Mouse (Mus musculus): ENCODE measurements around the gene Olfr773.
"Not testable (repeated sequence)": the region's sequence is repeated elsewhere in the genome, so short reads cannot be mapped to it uniquely, and the experiment has no call there.

The Olfr773 gene

DNA sequence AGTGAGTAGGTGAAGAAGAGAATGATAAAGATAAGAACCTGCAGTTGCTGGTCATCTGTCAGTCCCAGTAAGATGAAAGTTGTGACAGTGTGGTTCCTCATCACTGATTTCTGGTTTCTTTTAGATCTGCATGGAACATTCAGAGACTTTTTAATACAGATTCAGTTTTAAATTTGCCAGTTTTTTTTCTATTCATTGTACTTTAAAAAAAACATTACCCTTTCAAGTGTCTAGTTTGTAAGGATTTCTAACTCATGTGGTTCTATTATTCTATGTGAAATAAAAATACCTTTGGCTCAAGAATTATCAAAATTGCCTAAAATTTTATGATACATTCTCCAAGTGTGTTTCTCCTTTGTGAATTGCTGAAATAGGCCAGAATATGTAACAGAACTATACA is at the start of gene Olfr773:
TSS of gene Olfr773 (minus strand) at position 101 of the 400 bp plus-strand sequence.
- DNase-seq = not testable (repeated sequence)

DNA sequence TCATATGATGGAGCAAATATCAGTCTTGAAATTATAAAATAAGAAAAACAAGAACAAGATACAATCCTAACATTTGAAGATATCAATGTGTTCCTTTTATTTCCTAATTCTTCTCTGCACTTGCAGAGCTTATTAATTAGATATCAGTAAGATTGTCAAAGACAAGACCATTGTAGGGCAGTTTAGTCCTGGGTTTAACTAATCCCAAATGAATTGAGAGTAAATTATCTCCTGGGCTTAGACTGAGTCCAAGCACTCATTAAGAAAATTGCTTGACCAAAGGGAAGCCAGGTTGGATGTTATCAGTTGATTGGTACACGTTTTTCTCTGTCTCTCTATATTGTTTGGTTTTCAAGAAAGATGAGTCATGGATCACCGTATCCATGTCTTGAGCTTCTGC is 48.7 kb upstream of the Olfr773 start, which contains the start of gene Olfr774:
TSS of gene Olfr774 (plus strand) at position 301 of the 400 bp plus-strand sequence.
- DNase-seq = no peak

DNA sequence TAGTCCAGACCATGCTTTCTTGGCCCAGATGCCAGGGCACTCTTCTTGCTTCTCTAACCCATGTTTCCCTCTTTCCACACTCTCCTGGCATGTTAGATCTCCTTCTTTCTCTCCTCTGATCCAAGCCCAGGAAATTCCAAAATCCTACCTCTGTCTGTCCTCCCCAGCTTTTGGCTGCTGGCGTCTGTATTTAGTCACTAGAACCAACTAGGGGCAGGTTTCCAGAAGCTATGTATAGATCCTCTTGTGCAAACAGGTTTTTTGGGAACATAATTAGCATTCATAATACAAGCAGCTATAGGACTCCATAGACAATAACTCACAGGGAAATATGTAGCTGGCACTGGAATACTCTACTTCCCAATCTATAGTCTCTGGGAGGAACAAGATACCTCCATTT is 43.5 kb upstream of the Olfr773 start:
- no peak for DNase-seq

DNA sequence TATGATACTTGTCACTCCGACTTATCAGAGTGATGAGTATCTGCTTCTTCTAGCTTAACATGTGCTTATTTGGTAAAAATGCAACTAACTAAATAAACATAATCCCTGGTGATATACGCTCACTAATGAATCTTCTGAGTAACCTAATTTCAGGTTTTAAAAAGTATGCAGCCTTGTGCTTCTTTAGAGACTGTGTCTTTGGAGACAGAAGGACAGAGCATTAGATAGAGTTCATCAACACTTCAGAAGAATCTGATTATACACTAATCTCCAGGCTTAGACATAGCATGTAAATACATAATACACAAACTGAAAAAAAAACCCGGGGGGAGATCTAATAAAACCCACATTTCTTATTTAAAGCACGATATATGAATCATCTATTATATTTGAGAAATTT is 9.4 kb downstream of the Olfr773 start, which contains the start of gene Olfr772:
TSS of gene Olfr772 (minus strand) at position 101 of the 400 bp plus-strand sequence.
- DNase-seq = not testable (repeated sequence)

- DNase-seq = no peak
These were observed 22.6 kb downstream of the Olfr773 start, which contains the start of gene Olfr771 for GRCm38 (mm10) chr10:129164651-129165050. Olfr771 (minus strand) TSS chr10:129164751.

DNA sequence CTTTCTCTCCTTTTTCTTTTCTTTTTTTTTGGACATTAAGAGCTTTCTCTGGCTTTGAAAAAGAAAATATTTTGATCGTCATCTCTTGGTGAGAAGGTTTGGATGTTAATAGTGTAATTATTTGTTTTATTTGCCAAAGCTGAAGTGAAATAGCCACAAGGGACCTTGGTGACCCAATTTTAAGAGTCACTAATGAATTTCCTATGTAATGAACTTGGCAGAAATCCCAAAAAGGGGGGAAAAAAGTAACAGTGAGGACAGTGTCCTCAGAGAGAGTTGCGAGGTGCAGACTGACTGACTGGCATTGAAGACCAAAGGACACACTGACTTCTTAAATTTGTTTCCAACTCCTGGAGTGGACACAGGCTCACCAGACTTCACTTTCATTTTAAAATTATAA is 48.3 kb downstream of the Olfr773 start, which contains the start of gene Olfr770:
TSS of gene Olfr770 (minus strand) at position 101 of the 400 bp plus-strand sequence.
- DNase-seq = peak; percentile 49

Data from retina, postnatal 1 day (tissue).